Mouse (Mus musculus): ENCODE data around the gene Cirbp.

GRCm38 (mm10) chr10:80200485-80200884 lies 34.7 kb downstream of the Cirbp start:
- TF ChIP-seq EP300 (IDR thresholded peaks at IDR 0.05; ENCODE audit: low read depth) (no peak), CTCF (IDR thresholded peaks at IDR 0.05; ENCODE audit: low read depth) (no peak)

Measured in liver, embryonic 14.5 days (tissue).